Mouse (Mus musculus) testis, postnatal 14 days (tissue): Measurements from ENCODE around the gene Srsf7.
"Not testable (repeated sequence)": the region's sequence is repeated elsewhere in the genome, so short reads cannot be mapped to it uniquely, and the experiment has no call there.

Experiments used
- DNase-seq: peaks from one replicate; pipeline ENCODE4 v3.0.0; 2021; ENCODE audit warnings: low spot score

Gene Srsf7

DNA sequence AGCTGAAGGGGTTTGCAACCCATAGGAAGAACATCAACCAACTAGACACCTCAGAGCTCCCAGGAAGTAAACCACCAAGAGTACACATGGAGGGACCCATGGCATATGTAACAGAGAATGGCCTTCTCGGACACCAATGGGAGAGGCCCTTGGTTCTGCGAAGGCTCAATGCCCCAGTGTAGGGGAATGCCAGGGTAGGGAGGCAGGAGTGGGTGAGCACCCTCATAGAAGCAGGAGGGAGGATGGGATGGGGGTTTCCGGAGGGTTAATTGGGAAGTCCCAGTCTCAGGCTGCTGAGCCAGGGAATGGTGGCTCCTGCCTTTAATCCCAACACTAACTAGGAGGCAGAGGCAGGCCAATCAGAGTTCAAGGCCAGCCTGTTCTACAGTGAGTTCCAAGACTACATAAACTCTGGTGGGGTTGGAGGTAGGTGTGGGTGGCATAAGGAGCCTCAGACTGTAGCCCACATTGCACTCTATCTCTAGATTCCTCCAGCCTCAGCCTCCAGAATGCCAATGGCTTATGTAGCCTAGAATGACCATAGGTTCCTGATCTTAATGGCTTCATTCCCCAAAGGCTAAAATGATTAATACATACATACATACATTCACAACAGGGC lies 7.8 kb downstream of the Srsf7 start:
- DNase-seq: no peak

DNA sequence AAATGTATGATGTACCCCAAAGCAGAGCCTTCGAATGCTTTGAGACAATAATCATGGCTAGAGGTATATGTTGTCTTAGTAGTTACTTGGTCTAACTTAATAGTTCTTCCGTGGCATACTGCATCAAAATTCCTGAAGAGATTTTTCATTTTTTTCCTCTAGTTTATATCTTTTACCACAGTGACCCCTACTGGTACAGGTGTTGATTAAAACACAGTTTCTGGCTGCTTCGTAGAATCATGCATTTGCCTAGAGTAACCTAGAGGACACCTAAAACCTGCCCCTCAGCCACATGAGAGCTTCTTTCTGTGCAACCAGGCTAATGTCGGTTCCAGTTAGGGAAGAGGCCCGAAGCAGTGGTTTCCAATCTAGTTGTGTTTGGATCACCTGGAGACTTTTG lies 14.0 kb downstream of the Srsf7 start:
- no peak for DNase-seq

- no peak for DNase-seq
Measured at GRCm38 (mm10) chr17:80183615-80184014, 23.5 kb downstream of the Srsf7 start.

DNA sequence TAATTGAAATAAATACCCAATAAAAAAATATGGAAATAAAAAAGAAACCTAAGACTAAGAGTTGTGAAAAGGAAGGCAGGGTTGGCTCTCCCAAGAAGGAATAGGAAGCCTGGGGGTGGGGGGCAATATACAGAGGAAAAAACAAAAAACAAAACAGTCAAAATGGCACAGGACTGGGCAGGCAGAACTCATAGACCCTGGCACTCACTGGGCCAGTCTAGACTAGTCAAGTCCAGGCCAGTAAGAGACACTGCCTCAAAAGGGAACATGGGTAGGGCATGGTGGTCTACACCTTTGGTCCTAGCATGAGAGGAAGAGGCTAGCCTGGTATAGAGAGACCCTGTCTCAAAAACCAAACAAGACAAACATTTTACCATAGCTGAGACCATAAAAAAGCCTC lies 26.6 kb downstream of the Srsf7 start:
- no peak for DNase-seq

DNA sequence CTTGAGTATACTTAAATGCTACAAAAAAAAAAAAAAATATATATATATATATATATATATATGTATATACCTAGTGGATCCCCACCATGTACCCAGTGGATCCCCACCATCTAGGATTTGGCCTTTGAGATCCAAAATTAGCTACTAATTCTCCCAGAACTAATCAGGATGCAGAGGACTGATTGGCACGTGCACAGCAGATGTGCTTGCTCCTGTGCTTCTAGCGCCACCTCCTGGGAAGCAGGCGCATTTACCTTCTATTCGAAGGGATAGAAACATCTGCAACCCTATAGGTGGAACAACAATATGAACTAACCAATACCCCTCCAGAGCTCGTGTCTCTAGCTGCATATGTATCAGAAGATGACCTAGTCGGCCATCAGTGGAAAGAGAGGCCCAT lies 27.1 kb downstream of the Srsf7 start:
- peak; percentile 57 for DNase-seq

- DNase-seq: not testable (repeated sequence)
Measured at GRCm38 (mm10) chr17:80178846-80179245, 28.3 kb downstream of the Srsf7 start.

DNA sequence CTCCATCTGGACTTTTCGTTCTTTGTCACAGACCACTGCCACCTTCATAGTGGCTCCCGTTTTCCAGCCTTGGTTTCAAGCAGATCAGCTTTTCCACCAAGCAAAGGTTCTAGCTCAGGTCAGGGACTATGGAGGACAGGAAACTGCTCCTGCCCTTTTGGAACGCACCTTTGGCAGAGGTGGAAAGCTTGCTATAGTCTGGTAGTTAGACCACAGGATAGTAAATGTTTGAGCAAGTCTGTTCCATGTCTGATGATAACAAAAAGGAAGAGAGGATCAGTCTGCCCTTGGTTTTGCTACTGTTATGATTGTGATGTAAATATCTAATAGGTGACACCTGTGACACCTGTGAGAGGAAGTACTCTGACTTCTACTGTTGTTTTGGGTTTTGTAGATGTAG lies 31.1 kb downstream of the Srsf7 start:
- DNase-seq: no peak

DNA sequence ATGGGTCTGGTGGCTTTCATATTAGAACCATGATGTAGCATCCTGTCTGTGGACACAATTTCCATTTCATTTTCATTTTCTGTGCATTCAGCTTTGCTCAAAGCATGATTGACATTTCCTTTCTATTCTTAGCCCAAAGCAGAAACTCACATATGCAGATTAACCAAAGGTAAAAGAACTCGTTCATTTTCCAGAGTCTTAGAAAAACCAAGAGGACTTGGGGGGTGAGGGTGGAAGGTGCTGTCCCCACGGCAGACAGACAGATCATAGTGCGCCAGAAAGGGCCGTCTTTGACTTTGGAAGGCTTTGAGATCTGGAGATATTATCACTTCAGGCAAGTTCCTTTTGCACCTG lies 31.7 kb downstream of the Srsf7 start:
- DNase-seq: no peak

DNA sequence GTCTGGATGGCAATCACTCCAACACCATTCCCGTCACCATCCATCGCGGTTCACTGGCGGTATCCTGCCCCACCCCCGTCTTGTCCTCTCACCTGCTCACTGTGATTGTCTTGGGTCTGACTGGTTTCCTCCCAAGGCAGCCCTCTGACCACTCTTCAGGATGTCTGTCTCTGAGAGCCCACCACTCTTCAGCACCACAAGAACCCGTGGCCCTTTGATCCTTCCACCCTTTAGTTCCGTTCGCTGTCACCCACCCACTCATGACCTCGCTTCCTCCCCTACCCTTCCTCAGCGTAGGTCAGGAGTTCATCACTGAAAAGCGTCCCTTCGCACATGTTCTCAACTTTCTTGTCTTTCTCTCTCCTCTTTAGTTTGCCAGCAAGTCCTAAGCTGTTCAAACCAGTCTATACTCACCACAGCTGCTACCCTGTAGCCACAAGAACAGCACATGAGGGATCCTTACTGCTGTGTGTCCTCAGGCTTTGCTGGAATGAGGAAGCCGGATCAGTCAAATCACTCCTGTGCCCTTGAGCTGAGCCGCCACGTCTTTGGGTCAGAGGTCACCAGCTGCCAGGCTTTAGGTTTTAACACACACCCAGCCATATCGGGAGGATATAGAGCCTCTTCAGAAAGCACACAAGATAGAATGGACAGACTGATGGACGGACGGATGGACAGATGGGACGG lies 32.3 kb downstream of the Srsf7 start:
- no peak for DNase-seq

- no peak for DNase-seq
Measured at GRCm38 (mm10) chr17:80174146-80174545, 33.0 kb downstream of the Srsf7 start.

GRCm38 (mm10) chr17:80173708-80174107 lies 33.4 kb downstream of the Srsf7 start:
- DNase-seq: no peak

GRCm38 (mm10) chr17:80172761-80173160 lies 34.3 kb downstream of the Srsf7 start:
- no peak for DNase-seq

DNA sequence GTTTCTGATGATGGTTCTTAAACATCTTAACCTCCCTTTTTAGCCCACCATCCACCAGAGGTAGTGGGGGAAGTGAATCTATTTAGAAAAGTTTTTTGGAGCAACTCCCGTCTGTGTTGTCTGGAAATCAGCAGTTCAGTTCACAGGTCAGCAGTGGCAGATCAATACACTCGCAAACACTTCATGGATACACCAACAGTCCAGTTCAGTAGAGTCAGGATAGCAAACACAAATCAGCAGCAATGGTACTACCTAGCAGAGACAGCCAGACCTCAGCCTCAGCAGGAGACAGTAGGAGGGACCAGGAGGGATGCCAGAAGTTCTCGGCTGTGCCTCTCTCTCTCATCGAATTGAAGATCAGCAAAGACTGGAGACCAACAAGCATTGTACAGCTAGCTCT lies 35.2 kb downstream of the Srsf7 start:
- no peak for DNase-seq

- no peak for DNase-seq
Measured at GRCm38 (mm10) chr17:80170951-80171350, 36.2 kb downstream of the Srsf7 start.

DNA sequence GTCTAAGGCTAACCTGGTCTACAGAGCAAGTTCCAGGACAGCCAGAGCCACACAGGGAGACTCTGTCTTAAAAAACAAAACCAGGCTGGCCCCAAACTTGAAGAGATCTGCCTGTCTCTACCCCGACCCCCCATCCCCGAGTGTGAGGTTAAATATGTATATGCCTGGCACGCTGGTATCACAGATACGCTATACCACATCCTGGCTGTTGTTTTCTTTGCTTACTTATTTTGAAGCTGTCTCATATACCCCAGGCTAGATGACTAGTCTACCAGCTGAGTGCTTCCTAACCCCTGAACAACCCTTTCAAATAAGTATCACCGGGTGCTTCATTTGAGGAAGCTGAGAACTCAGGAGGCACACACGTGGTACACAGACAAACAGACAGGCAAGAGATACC lies 37.3 kb downstream of the Srsf7 start:
- DNase-seq: no peak

DNA sequence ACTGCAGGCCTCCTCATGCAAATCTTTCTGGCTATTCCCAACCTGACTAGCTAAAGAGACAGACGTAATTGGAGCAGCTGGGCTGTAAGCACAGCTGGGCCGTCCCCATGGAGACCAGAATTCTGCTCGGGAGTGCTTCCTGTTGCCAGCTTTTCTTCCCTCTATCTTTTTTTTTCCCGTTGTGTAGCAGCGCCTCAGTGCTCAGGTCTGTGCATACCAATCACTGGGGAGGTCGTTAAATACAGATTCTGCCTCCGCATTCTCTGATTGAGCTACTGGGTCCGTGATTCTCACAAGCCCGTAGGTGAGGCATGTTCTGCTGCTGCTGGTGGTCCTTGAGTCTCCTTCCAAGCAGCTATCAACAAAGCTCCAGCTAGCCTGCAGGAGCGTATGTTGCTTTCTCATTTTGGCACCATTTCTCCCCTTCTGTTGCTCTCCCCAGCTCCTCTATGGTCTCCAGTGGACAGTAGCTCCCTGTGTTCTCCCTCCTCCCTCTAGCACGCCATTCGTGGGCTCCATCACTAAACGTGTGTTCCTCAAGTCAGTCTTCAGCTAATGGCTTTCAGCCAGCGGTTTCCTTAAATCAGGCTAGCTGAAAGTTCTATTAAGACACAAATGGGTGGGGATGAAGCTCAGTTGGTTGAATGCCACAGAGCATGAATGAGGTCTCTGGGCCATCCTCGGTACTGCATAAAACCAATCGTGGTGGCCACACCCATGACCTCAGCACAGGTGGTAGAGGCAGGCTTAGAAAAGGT lies 38.5 kb downstream of the Srsf7 start:
- peak; percentile 24 for DNase-seq

DNA sequence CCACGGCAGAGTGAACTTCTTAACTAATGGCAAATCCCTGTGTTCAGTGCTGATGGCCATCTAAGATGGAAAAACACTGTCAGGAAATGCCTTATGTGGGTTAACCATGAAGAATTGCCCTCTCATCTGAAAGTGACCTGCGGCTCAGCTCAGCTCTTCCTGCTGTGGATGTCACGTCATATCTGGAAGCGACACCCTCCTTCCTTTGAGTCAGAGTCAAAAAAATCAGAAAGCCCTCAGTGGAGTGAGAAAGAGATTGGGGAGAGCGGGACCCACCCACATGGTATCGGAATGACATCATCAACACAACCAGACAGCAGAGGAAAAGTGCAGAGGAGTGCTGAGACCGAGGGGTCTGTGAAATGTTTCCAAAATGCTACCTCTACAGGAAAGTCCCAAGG lies 39.3 kb downstream of the Srsf7 start:
- DNase-seq: no peak

- DNase-seq: no peak
Measured at GRCm38 (mm10) chr17:80167436-80167835, 39.7 kb downstream of the Srsf7 start.

GRCm38 (mm10) chr17:80166346-80166745 lies 40.8 kb downstream of the Srsf7 start:
- DNase-seq: no peak

DNA sequence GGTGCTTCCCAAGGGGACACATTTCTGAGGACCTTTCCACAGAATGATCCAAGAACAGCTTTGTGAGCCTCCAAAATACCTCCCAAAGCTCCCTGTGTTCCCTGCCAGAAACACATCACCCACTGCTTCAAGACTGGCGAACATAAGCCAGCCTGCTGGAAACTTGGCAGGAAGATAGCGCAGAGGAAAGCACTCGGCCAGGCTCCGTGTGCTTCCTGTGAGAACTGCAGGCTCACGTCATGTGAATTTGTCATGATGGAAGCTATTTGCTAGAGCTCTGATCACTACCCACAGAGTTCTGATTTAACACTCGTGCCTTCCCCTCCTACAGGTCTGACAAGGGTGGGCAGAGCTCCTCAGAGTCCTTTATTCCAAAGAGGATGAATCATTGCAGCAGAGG lies 41.4 kb downstream of the Srsf7 start:
- DNase-seq: no peak

DNA sequence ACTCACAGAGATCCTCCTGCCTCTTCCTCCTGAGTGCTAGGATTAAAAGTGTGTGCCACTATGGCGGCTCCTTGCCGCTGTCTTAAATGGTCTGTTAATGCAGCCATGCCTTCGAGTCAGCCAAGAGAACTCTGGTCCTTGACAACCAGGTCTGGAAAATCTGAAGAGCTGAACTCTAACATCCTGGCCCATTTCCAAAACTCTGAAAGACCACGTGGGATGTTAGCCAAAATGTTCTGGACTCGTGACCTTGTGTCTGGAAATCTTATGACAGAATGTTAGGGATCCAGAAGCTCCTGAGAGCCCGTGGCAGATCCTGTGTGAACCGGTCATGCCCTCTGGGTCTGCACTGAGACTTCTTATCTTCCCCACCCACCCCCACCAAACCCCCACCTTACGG lies 43.1 kb downstream of the Srsf7 start:
- DNase-seq: no peak

- peak; percentile 44 for DNase-seq
Measured at GRCm38 (mm10) chr17:80160454-80160853, 46.7 kb downstream of the Srsf7 start.

GRCm38 (mm10) chr17:80157489-80157888 lies 49.6 kb downstream of the Srsf7 start:
- no peak for DNase-seq
